In genomic region chr12:35534114-35534753, GRCm38 (mm10) we compare ENCODE assay signal across 8 mouse cellular contexts. TPM values are rescaled to one million over a fixed set of nuclear protein-coding genes. Genes with fewer than 3 reads are reported as not detected.
A peak's percentile ranks its signal among the peaks of the same experiment; 100 is the strongest.
DNase-seq lines count a peak whose midpoint lies in the region; ATAC-seq and TF ChIP-seq lines count a peak whose summit lies in the region.

No protein-coding gene starts in this region.

- no peak for TF ChIP-seq CTCF in heart, postnatal 0 days (IDR thresholded peaks at IDR 0.05; ENCODE audit: low read depth)

- peak; percentile 22 to 49 for DNase-seq in spleen, adult 18-20 months
- DNase-seq in spleen, postnatal 14 days (ENCODE audit: low spot score in 2 of 2): no peak
- peak; percentile 28 for DNase-seq in embryo, embryonic 9.5 days (ENCODE audit: extremely low spot score)
- DNase-seq in heart, postnatal 0 days (ENCODE audit: low spot score): no peak
- peak; percentile 56 to 79 for DNase-seq in kidney, postnatal 36 days
- peak; percentile 50 for DNase-seq in neural tube, embryonic 10.5 days (ENCODE audit: extremely low spot score, low spot score)
- peak; percentile 55 for DNase-seq in thymus, postnatal 25 days

- WGBS in heart, postnatal 0 days: under 1% methylated on average over 44 of the region's 49 CpGs
- WGBS in liver, embryonic 16.5 days (ENCODE audit: insufficient replicate concordance): under 1% methylated on average over 49 of the region's 49 CpGs

- no peaks in the 10 kb centered on the region for H3K36me3 ChIP-seq in heart, postnatal 0 days (replicated peaks; ENCODE audit: control insufficient read depth, insufficient read depth, low read length)
- no peaks in the 10 kb centered on the region for H3K36me3 ChIP-seq in liver, embryonic 16.5 days (ENCODE audit: control insufficient read depth, insufficient read depth)

- H3K9me3 ChIP-seq in heart, postnatal 0 days (replicated peaks; ENCODE audit: control insufficient read depth, low read length): no peaks in the 10 kb centered on the region
- H3K9me3 ChIP-seq in liver, embryonic 16.5 days (replicated peaks; ENCODE audit: control insufficient read depth, low read length): no peaks in the 10 kb centered on the region

- H3K27me3 ChIP-seq in heart, postnatal 0 days (ENCODE audit: control insufficient read depth, insufficient read depth, low read length): peaks cover 3% of the 10 kb centered on the region; the same call in 1 of the 2 replicates
- H3K27me3 ChIP-seq in liver, embryonic 16.5 days (ENCODE audit: control insufficient read depth, insufficient read depth, low read depth, low read length): peaks cover 4% of the 10 kb centered on the region

- TF ChIP-seq EP300 in heart, postnatal 0 days (IDR thresholded peaks at IDR 0.05; ENCODE audit: low read depth): no peak

- H3K4me2 ChIP-seq in heart, postnatal 0 days (ENCODE audit: low read depth, low read length): peak overlapping the region; percentile 100
- peak overlapping the region; percentile 94 for H3K4me2 ChIP-seq in liver, embryonic 16.5 days (ENCODE audit: low read depth, low read length)

- peak overlapping the region; percentile 69 for H3K9ac ChIP-seq in heart, postnatal 0 days (replicated peaks; ENCODE audit: low read depth, low read length)
- peak overlapping the region; percentile 66 for H3K9ac ChIP-seq in liver, embryonic 16.5 days (ENCODE audit: low read depth, low read length)

- no peak overlapping the region for H3K27ac ChIP-seq in heart, postnatal 0 days (ENCODE audit: low read depth)
- H3K27ac ChIP-seq in liver, embryonic 16.5 days (ENCODE audit: low read length): peak overlapping the region; percentile 56

- H3K4me3 ChIP-seq in heart, postnatal 0 days (ENCODE audit: low read depth, low read length): peak overlapping the region; percentile 91
- H3K4me3 ChIP-seq in liver, embryonic 16.5 days (ENCODE audit: low read depth, low read length): peak overlapping the region; percentile 74

- H3K4me1 ChIP-seq in heart, postnatal 0 days (ENCODE audit: control insufficient read depth, insufficient read depth): peaks cover 3% of the 10 kb centered on the region; the same call in 1 of the 2 replicates
- H3K4me1 ChIP-seq in liver, embryonic 16.5 days (ENCODE audit: control insufficient read depth, low read depth, low read length): no peaks in the 10 kb centered on the region; the same call in 1 of the 2 replicates

- peak; percentile 44 for ATAC-seq in heart, postnatal 0 days (ENCODE audit: insufficient read depth, low read depth)
- ATAC-seq in liver, embryonic 16.5 days (ENCODE audit: low read depth): no peak; the same call in 1 of the 2 replicates

RNA-seq across cellular contexts. Expression of gene Ahr, which starts 0.6 kb away (rescaled TPM):
- 6.6 and 7.1 TPM in 2 replicates for total RNA-seq in heart, postnatal 0 days (2014; rRNA removed; ENCODE audit: low replicate concordance)
- polyA plus RNA-seq in heart, postnatal 0 days (2015; fragmentation: Nextera tagmentation; extraction: Ambion mirVana): 1.2 and 1.8 TPM in 2 replicates
- polyA plus RNA-seq in liver, embryonic 16.5 days (2015; fragmentation: Nextera tagmentation; extraction: Ambion mirVana): 3.8 and 4.1 TPM in 2 replicates

Comparison
In these comparisons a context has a peak if more than half of its experiments do, and no peak if none do; other contexts are left out.
1. DNase-seq: peak in spleen, adult 18-20 months (2 of 2), embryo, embryonic 9.5 days (single experiment), kidney, postnatal 36 days (2 of 2), neural tube, embryonic 10.5 days (single experiment) and thymus, postnatal 25 days (single experiment); none in spleen, postnatal 14 days (0 of 2) and heart, postnatal 0 days (single experiment).